Mouse (Mus musculus) neural tube, embryonic 11.5 days (tissue): ENCODE data around the gene Rhof. TPM values are rescaled to one million over a fixed set of nuclear protein-coding genes. Genes with fewer than 3 reads are reported as not detected.

Experiments used
- ATAC-seq: fragments of 200-750 bp; cut with Nextera tagmentation; 2 replicates; pipeline ENCODE4 v1.8.0; 2017; ENCODE audit warnings: moderate number of reproducible peaks, mild to moderate bottlenecking, moderate TSS enrichment, moderate library complexity; ENCODE audit not compliant: insufficient read depth, low FRiP score, low TSS enrichment
- DNase-seq: peaks from one replicate; pipeline ENCODE4 v3.0.0-alpha.2; 2015; ENCODE audit warnings: low spot score
- H3K27ac ChIP-seq: fragments of 300-500 bp; sonication (generic); 2 replicates; pipeline ENCODE4 v1.5.1; 2014; ENCODE audit warnings: low read depth, mild to moderate bottlenecking, low read length
- H3K27me3 ChIP-seq: fragments of 300-500 bp; sonication (generic); 2 replicates; pipeline ENCODE4 v1.6.1; 2014; ENCODE audit warnings: mild to moderate bottlenecking, low read length, mixed read lengths; ENCODE audit not compliant: control insufficient read depth, insufficient read depth
- H3K36me3 ChIP-seq: fragments of 300-500 bp; sonication (generic); 2 replicates; pipeline ENCODE4 v1.6.1; 2014; ENCODE audit warnings: mild to moderate bottlenecking, low read length, moderate library complexity, mixed read lengths; ENCODE audit not compliant: control insufficient read depth, insufficient read depth
- H3K4me1 ChIP-seq: fragments of 300-500 bp; sonication (generic); 2 replicates; pipeline ENCODE4 v1.6.1; 2014; ENCODE audit warnings: low read length, mixed read lengths; ENCODE audit not compliant: control insufficient read depth, insufficient read depth
- H3K4me2 ChIP-seq: fragments of 300-500 bp; sonication (generic); 2 replicates; pipeline ENCODE4 v1.6.1; 2014; ENCODE audit warnings: low read depth, mild to moderate bottlenecking, moderate library complexity
- H3K4me3 ChIP-seq: fragments of 300-500 bp; sonication (generic); 2 replicates; pipeline ENCODE4 v1.5.1; 2014; ENCODE audit warnings: low read depth, low read length
- H3K9ac ChIP-seq: fragments of 300-500 bp; sonication (generic); 2 replicates; pipeline ENCODE4 v1.6.1; 2014; ENCODE audit warnings: mild to moderate bottlenecking, low read length
- H3K9me3 ChIP-seq: fragments of 300-500 bp; sonication (generic); 2 replicates; pipeline ENCODE4 v1.6.1; 2016; ENCODE audit warnings: low read length; ENCODE audit not compliant: control insufficient read depth
- WGBS: fragments of 180-500 bp; shearing (Covaris S2); extraction: QIAGEN DNeasy Blood & Tissue Kit; methylation state at CpG from one replicate; pipeline ENCODE4 v1.1.7; 2014; 5-methylcytosine and 5-hydroxymethylcytosine counted together
- polyA plus RNA-seq: library from polyadenylated mRNA; unstranded; fragments of >200 nt; fragmentation: Nextera tagmentation; extraction: Ambion mirVana; gene quantifications from 2 replicates; pipeline ENCODE4 v1.2.1, GENCODE M21; 2014

Rhof gene
- polyA plus RNA-seq, 1 experiment from 2014 or later = 1.6 TPM

DNA sequence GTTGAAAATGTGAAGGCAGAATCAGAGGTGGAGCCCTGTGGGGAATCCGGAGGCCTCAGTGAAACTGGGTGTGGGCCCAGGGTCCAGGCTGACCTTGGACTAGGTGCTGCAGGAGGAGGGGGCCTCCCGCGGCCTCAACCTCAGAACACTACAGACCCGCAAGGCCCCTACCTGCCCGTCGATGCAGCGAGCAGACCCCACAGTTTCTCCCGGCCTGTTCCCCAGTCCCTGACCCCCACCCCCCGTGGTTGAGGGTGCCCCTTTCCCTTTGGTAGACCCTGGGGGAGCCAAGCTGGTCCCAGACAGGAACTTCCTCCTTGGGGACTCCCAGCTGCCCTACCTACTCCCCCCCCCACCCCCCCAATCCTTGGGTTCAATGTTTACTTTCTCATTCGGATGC is 33.9 kb upstream of the Rhof start:
- Histone ChIP-seq H3K4me2 (no peak overlapping the region), H3K27ac (no peak overlapping the region), H3K9ac (no peak overlapping the region), H3K9me3 (no peaks in the 10 kb centered on the region), H3K36me3 (peaks cover 25% of the 10 kb centered on the region), H3K4me1 (0 out of 2 replicates have a peak, but pooled peaks cover 1% of the 10 kb centered on the region), H3K27me3 (no peaks in the 10 kb centered on the region), H3K4me3 (no peak overlapping the region)
- DNase-seq (no peak), ATAC-seq (no peak)
- 91% methylated on average over 10 of the region's 10 CpGs for WGBS

DNA sequence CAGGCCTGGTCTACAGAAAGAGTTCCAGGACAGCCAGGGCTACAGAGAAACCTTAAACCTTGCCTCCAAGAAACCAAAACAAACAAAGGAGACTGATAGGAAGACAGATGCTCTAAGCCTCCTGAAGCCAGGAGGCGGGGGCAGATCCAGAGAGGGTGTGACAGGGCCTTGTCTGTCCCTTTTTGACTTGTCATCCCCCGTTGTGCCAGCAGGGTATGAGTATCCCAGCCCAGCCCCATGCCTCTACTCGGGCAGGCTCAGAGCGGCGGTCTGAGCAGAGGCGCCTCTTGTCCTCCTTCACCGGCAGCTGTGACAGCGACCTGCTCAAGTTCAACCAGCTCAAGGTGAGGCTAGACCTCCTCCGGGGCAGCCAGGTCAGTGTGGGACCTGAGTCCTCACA is 30.4 kb upstream of the Rhof start:
- WGBS = 83% methylated on average over 9 of the region's 9 CpGs
- Histone ChIP-seq H3K4me2 (no peak overlapping the region), H3K4me3 (no peak overlapping the region), H3K27me3 (no peaks in the 10 kb centered on the region), H3K9ac (no peak overlapping the region), H3K4me1 (no peaks in the 10 kb centered on the region), H3K36me3 (peaks cover 43% of the 10 kb centered on the region), H3K27ac (no peak overlapping the region), H3K9me3 (no peaks in the 10 kb centered on the region)
- DNase-seq (no peak), ATAC-seq (no peak)

DNA sequence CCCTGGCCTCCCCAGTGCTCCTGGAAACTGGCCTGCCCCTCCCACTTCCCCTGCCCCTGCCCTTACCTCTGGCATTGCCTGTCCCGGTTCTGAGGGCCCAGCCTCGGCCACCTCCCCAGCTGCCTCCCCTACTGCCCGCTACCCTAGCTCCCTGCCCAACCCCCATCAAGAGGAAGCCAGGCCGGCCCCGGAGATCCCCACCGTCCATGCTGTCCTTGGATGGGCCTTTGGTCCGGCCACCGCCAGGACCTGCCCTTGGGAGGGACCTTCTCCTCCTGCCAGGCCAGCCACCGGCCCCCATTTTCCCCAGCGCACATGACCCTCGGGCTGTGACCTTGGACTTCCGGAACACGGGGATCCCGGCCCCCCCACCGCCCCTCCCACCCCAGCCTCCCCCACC is 27.8 kb upstream of the Rhof start:
- H3K9ac ChIP-seq = no peak overlapping the region
- H3K27me3 ChIP-seq = no peaks in the 10 kb centered on the region
- H3K4me2 ChIP-seq = no peak overlapping the region
- DNase-seq (no peak), ATAC-seq (no peak)
- no peak overlapping the region for H3K27ac ChIP-seq
- 89% methylated on average over 14 of the region's 15 CpGs for WGBS
- H3K4me1 ChIP-seq = no peaks in the 10 kb centered on the region
- no peak overlapping the region for H3K4me3 ChIP-seq
- no peaks in the 10 kb centered on the region for H3K9me3 ChIP-seq
- peaks cover 48% of the 10 kb centered on the region for H3K36me3 ChIP-seq

DNA sequence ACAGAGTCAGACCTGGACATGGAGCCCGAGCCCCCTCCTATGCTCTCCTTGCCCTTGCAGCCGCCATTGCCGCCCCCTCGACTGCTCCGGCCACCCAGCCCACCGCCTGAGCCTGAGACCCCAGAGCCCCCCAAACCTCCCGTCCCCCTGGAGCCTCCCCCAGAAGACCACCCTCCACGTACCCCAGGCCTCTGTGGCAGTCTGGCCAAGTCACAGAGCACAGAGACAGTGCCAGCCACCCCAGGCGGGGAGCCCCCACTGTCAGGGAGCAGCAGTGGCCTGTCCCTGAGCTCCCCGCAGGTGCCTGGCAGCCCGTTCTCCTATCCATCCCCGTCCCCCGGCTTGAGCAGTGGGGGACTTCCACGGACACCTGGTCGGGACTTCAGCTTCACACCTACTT is 27.4 kb upstream of the Rhof start:
- Histone ChIP-seq H3K9ac (no peak overlapping the region), H3K27ac (no peak overlapping the region), H3K4me1 (no peaks in the 10 kb centered on the region), H3K27me3 (no peaks in the 10 kb centered on the region), H3K4me3 (no peak overlapping the region), H3K36me3 (peaks cover 48% of the 10 kb centered on the region), H3K9me3 (no peaks in the 10 kb centered on the region), H3K4me2 (no peak overlapping the region)
- DNase-seq (no peak), ATAC-seq (no peak)
- 95% methylated on average over 15 of the region's 15 CpGs for WGBS

DNA sequence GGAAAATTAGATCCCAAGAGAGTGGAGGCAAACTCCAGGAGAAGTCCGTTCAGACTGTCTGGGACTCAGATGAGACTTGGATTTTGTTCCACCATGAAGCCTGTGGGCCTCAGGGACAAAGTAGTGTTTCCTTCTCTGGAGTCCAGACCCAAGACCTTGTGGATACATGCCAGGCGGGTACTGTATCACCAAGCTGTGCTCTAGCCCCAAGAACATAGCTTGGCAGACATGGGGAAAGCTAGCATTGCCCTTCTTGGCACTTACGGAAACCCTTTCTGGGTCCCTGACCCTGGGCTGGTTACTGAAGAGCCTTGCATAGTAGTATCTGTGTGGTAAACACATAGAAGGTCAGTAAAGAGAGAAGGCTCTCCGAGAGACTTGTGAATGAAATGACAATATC is 27.0 kb upstream of the Rhof start:
- no peak overlapping the region for H3K4me3 ChIP-seq
- no peak overlapping the region for H3K9ac ChIP-seq
- no peaks in the 10 kb centered on the region for H3K4me1 ChIP-seq
- ATAC-seq (no peak), DNase-seq (no peak)
- WGBS = 96% methylated on average over 4 of the region's 4 CpGs
- peaks cover 48% of the 10 kb centered on the region for H3K36me3 ChIP-seq
- H3K27ac ChIP-seq = no peak overlapping the region
- H3K27me3 ChIP-seq = no peaks in the 10 kb centered on the region
- no peak overlapping the region for H3K4me2 ChIP-seq
- no peaks in the 10 kb centered on the region for H3K9me3 ChIP-seq

DNA sequence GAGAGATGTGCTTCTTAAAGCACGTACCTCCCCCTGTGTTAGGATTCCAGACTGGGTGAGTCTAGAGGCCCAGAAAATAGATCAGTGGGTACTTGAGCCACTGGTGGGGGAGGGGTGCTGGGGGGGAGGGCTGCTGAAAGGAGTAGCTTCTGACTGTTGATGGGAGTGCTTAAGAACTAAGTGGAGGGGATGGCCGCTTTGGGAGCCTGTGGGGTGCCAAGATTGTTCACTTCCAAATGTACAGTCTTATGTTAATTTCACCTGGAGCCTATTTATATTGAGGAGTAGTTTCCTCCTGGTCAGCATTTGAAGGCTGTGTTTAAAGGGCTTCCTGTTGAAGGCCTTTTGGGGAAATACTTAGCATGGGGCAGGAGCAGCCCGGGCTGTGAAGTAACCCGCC is 25.5 kb upstream of the Rhof start:
- Histone ChIP-seq H3K9ac (no peak overlapping the region), H3K27ac (no peak overlapping the region), H3K4me1 (no peaks in the 10 kb centered on the region), H3K27me3 (no peaks in the 10 kb centered on the region), H3K4me2 (no peak overlapping the region), H3K4me3 (no peak overlapping the region), H3K9me3 (no peaks in the 10 kb centered on the region), H3K36me3 (peaks cover 43% of the 10 kb centered on the region)
- ATAC-seq (no peak), DNase-seq (no peak)
- 90% methylated on average over 4 of the region's 4 CpGs for WGBS

DNA sequence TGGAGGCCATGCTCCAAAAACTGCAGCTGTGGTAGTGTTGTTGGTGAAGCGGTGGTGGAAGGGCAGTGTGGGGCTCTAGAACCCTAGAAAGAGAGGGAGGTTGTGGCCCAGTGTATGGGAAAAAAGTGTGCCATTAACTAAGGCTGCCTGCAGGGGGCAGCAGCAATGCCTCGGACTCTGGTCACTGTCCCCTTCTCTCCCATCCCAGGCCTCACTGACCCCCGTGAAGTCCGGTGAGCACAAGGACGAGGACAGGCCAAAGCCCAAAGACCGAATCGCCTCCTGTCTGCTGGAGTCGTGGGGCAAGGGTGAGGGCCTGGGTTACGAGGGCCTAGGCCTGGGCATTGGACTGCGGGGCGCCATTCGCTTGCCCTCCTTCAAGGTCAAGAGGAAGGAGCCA is 24.3 kb upstream of the Rhof start:
- DNase-seq = no peak
- ATAC-seq = no peak
- 94% methylated on average over 12 of the region's 12 CpGs for WGBS
- no peaks in the 10 kb centered on the region for H3K27me3 ChIP-seq
- H3K36me3 ChIP-seq = peaks cover 54% of the 10 kb centered on the region
- no peaks in the 10 kb centered on the region for H3K4me1 ChIP-seq
- no peak overlapping the region for H3K4me3 ChIP-seq
- no peaks in the 10 kb centered on the region for H3K9me3 ChIP-seq
- H3K9ac ChIP-seq = no peak overlapping the region
- H3K27ac ChIP-seq = no peak overlapping the region
- no peak overlapping the region for H3K4me2 ChIP-seq

DNA sequence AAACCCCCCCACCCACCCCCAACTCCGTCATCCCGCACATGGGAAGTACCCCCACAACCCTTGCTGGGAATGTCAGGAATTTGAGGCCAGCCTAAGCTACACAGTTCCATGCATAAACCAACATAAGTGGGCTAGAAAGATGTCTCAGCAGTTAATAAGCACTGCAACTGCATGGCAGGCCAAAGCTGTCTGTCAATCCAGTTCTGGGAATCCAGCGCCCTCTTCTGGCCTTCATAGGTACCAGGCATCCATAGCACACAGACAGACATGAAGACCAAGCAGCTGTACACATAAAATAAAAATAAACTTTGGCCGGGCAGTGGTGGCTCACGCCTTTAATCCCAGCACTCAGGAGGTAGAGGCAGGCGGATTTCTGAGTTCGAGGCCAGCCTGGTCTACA is 22.9 kb upstream of the Rhof start:
- no peak overlapping the region for H3K9ac ChIP-seq
- no peak for ATAC-seq
- no peak overlapping the region for H3K4me2 ChIP-seq
- no peak overlapping the region for H3K27ac ChIP-seq
- no peaks in the 10 kb centered on the region for H3K27me3 ChIP-seq
- WGBS = 63% methylated on average over 7 of the region's 7 CpGs
- peaks cover 6% of the 10 kb centered on the region for H3K4me1 ChIP-seq
- DNase-seq = peak; percentile 62
- no peak overlapping the region for H3K4me3 ChIP-seq
- H3K36me3 ChIP-seq = peaks cover 48% of the 10 kb centered on the region
- H3K9me3 ChIP-seq = no peaks in the 10 kb centered on the region

DNA sequence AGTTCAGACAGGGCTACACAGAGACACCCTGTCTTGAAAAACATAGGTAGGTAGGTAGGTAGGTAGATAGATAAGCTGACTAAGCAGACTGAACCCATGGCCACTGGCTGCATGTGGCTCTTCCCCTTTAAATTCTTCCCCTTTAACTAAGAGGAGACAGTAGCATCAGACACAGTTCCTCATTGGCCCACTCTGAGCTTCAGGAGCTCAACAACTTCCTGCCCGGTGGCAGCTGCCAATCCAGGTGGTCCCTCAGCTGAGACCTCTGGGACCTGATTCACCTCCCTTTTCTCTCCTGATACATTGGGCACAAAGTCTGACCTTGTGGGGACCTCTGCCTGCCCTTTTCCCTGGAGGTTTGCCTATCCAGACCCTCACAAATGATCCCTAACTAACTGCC is 20.4 kb upstream of the Rhof start:
- Histone ChIP-seq H3K9ac (no peak overlapping the region), H3K27me3 (no peaks in the 10 kb centered on the region), H3K4me3 (no peak overlapping the region), H3K36me3 (peaks cover 44% of the 10 kb centered on the region), H3K9me3 (no peaks in the 10 kb centered on the region), H3K4me1 (peaks cover 22% of the 10 kb centered on the region), H3K27ac (no peak overlapping the region), H3K4me2 (no peak overlapping the region)
- 80% methylated on average over 1 of the region's 1 CpGs for WGBS
- no peak for DNase-seq
- no peak for ATAC-seq
